Mouse (Mus musculus) right cerebral cortex, postnatal 10 days (tissue): ENCODE data around the gene Hemk1.
"Not testable (repeated sequence)": the region's sequence is repeated elsewhere in the genome, so short reads cannot be mapped to it uniquely, and the experiment has no call there.

Source experiments
- DNase-seq, 2 experiments: peaks; one replicate each; pipeline ENCODE4 v3.0.0; 2021; ENCODE audit warnings: low spot score in 2 of 2

Gene Hemk1

DNA sequence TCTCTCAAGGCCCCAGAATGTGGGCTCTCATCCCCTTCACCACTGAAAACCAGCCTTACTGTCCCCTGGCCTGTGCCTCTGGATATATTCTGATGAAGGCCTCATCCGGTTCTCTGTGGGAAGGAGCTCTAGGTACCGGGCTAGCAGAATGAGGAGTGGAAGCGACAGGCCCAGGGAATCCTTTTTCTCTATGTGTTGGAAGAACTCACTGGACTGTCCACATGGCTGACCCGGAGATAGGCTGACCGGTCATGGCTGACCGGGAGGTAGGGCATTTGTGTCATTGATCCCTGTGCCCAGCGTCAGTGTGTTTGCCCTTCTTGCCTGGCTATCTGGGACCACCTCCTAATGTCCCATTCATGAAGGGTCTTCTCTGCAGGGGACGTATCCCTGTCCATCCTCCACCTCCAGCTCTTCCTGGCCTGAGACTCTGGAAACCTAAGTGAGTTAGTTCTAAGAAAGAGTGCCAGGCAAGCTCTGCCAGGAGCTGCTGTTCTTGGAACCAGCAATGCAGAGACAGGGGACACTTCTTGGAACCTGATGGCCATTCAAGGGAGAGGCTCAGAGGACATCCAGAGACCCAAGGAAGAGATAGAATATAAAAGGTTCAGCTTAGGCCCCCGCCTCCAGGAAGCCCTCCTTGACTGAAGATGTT is 29.7 kb downstream of the Hemk1 start:
- no peak for DNase-seq

DNA sequence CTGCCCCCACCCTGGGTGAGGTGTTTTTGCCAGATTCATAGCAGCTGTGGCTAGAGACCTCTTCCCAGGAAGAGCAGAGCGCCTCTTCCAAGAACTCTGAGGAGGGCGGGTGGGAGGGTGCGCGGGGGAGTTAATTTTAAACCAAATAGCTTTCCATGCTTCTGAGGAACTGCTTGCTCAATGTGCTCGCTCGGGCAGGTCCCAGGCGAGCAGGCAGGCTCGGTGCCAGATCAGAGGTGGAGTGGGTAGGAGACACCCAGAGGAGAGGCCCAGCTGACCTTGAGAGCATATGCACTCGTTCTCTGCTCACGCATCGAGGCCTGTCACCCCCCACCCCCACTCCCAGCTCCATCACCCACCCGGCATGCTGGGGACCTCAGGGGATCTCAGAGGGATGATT is 30.3 kb downstream of the Hemk1 start:
- DNase-seq, result peak in 1 of 2 experiments; percentile 46

- DNase-seq, result no peak
Observed at GRCm38 (mm10) chr9:107307099-107307872, 30.9 kb downstream of the Hemk1 start.

DNA sequence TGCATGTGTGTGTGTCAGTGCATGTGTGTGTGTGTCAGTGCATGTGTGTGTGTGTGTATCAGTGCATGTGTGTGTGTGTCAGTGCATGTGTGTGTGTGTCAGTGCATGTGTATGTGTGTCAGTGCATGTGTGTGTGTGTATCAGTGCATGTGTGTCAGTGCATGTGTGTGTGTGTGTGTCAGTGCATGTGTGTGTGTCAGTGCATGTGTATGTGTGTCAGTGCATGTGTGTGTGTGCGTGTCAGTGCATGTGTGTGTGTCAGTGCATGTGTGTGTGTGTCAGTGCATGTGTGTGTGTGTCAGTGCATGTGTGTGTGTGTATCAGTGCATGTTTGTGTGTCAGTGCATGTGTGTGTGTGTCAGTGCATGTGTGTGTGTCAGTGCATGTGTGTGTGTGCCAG is 31.5 kb downstream of the Hemk1 start:
- not testable (repeated sequence) for DNase-seq

DNA sequence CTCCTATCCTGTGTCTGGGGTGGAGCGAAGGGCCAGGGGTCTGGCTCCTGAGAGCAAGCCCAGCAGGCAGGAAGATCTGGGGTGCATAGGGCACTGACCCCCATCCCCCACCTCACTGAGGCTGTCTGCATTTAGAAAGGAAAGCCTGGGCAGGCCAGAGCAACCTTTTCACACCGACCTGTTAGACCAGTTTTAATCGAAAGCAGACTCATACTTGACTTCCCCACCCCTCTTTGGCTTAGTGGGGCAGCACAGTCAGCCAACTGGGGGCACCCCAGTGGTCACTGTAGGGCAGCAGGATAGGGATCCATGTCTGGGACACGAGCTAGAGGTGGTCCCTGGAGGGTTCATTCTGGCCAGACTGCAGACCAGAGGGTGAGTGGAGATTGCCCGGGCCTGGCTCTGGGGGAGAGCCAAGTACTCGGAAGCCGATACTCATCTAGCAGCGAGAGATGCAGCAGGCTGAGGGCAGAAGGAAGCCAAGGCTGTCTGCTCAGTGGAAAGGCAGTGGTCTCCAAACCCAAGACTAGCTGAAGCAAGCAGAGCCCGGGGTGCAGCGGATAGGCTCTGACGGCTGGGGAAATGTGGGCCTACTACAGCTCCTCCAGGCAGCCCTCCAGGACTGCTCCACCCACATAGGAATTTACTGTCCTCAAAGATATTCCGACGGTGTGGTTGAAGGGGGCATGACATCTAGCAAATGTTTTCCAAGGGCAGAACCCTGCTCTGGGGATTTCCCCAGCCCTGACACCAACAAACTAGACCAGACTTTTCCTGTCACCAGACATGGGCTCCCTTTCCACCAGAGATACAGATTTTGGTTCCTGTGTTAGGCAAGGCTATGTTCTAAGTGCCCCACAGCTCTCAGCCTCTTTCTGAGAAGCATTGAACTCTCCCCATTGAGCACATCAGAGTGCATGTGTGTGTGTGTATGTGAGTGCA is 32.3 kb downstream of the Hemk1 start:
- DNase-seq, result no peak

DNA sequence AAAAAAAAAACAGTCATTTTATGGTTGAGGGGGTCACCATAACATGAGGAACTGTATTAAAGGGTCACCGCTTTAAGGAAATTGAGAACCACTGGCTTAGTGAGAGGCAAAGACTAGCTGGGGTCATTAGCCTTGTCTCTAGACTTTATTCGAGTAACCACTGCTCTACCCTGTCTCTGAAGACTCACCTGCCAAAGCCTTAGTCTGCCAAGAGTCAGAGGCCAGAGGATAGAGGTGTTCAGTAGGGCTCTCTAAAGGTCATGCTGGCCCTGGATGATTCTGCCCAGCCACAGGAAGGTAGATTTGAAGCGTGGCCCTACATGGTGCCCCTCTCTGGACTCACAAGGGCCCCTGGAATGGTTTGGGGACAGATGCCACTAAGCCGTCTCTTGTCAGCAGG is 33.1 kb downstream of the Hemk1 start:
- no peak for DNase-seq

DNA sequence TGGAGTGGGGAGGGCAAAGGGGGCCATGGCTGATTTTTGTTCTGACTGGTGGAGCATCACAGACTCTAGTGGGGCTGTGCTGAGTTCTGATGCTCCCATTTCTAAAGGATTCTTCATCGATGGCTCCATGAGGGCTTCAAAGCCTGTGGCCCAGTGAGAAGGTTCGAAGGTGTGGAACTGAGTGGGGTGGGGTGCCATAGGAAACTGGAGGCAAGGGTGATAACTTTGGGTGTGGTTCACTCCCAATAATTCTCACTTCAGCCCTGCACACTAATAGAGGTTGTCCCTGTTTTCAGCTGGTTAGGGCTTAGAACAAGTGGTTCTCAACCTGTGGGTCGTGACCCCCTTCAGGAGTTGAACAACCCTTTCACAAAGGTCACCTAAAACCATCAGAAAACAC is 33.8 kb downstream of the Hemk1 start:
- DNase-seq, result no peak

GRCm38 (mm10) chr9:107303900-107304299 is 34.2 kb downstream of the Hemk1 start:
- no peak for DNase-seq

DNA sequence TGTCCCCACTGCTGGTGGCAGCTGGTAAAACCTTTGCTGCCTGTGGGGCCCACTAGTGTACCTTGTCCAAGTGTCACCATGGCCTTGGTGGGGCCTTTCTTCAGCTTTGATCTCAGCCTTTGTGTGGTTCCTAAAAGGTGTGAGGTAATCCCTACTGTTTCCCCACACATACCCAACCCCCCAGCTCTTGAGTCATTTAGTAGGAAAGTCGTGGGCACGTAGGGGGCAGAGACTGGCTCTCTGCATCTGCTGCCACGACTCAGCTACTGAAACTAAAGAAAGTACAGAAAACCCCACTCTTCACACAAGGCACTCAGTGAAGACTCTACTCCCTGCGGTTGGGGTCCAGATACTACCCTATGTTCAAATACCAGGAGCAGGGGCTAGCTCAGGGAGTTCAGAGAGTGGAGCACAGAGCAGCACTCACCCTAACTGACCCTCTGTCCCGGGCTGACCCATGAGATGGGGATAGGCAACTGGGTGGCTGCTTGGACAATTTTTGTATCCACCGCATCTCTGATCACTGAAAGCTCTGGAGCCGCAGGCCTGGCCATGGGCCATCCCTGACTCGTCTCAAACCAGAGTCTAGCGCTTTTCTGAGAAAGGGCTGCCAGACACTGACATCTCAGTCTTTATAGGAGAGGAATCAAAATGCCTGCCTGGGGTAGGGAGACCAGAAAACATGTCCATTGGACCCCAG is 34.9 kb downstream of the Hemk1 start:
- no peak for DNase-seq

DNA sequence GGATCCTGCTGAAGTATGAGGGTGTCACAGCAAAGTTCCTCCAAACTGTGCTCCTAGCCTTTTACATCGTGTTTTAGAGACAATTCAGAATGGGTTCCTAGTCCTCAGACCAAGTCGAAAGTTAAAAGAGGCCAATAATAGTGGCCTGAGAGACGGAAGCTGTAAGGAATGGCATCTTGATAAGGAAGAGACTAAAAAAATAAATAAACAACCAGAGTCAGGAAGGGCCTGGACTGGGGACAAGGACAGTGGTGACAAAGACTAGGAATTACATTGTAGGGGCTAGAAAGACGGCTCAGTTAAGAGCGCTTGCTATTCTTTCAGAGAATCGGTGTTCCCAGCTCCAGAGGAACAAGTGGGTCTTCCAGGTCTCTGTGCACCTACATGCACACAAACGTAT is 35.6 kb downstream of the Hemk1 start:
- DNase-seq, result no peak

DNA sequence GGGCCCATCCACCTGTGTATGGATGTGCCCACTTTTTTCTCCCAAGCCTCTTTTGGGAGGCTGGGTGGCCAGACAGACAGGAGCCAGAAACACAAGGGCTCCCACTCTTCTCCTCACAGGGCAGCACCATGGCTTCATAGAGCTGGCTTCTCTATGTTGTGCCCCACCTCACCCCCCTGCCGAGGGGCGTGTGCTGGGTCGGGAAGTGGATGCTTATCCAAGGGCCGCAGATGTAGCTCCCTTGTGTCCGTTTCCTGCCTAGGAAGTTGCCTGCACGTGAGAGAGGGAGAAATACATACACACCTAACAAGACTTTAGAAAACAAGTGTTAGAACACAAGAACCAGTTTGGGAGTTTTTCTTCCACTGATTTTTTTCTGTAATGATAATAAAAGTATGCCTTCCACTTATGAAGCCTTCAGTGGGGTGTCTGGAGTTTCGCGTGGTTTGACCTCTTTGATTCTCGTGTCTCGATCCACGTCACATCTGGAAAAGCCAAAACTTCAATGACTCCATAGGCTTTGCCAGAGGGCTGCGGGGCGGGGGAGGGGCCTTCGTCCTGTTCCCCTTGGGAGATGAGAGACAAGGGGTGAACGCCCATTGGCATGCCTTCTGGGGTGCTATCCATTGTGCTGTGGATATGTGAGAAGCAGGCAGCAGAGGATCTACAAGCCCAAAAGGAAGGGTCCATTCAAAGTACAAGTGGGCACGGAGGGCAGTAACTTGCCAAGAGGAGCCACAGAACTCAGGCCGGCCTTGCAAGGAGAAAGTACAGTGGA is 36.4 kb downstream of the Hemk1 start:
- DNase-seq, result no peak

DNA sequence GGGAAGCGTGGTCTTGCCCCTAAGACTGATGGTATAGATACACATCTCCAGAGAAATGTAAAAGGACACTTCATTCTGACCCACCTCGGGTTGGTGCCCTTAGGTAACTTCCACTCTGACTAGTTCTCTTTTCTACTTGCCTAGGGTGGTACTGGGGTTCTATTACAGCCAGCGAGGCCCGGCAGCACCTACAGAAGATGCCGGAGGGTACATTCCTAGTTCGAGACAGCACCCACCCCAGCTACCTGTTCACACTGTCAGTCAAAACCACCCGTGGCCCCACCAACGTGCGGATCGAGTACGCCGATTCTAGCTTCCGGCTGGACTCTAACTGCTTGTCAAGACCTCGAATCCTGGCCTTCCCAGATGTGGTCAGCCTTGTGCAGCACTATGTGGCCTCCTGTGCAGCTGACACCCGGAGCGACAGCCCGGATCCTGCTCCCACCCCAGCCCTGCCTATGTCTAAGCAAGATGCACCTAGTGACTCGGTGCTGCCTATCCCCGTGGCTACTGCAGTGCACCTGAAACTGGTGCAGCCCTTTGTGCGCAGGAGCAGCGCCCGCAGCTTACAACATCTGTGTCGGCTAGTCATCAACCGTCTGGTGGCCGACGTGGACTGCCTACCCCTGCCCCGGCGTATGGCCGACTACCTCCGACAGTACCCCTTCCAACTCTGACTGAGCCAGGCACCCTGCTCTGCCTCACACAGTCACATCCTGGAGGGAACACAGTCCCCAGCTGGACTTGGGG is 37.8 kb downstream of the Hemk1 start:
- DNase-seq, result no peak

DNA sequence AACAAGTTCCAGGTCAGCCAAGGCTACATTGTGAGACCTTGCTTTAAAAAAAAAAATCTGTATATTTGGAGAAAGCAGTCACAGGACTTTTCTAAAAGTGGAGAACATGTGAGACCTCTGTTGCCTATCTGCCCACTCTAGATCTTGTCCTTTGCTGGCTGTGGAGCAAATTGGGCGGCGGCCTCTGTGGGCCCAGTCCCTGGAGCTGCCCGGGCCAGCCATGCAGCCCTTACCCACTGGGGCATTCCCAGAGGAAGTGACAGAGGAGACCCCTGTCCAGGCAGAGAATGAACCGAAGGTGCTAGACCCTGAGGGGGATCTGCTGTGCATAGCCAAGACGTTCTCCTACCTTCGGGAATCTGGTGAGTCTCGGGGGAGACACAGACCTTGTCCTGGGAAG is 38.4 kb downstream of the Hemk1 start:
- no peak for DNase-seq

GRCm38 (mm10) chr9:107298876-107299275 is 39.3 kb downstream of the Hemk1 start:
- DNase-seq, result no peak

DNA sequence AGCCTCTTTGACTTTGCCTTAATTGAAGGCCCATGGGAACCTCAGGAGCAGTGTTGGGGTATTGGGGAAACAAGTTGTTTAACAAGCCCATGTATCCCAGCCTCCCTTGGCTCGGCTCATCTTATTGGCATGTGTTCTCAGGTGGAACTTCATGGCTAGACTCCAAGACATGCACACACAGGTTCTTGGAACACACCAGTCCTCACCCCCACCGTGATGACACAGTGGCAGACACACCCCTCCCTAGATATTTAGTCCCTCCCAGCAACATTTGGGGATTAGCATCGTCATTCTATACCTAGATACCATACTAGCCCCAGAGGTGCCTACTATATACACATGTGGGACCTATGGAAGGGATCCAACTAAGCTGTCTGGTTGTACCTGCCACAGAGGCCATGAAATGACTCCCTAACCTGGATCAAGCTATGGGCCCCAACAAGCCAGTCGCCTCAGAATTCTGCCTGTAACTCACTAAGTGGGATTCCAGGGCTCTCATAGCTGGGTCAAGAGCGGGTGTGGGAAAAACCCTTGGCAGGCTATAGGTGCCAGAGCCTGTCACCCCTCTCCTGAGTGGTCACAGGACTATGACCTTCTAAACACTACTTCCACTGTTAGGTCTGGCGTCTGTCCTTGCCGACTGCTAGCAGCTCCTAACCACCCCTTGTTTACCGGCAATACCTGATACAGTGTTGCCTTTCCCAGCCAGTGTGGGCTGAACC is 39.9 kb downstream of the Hemk1 start:
- no peak for DNase-seq

DNA sequence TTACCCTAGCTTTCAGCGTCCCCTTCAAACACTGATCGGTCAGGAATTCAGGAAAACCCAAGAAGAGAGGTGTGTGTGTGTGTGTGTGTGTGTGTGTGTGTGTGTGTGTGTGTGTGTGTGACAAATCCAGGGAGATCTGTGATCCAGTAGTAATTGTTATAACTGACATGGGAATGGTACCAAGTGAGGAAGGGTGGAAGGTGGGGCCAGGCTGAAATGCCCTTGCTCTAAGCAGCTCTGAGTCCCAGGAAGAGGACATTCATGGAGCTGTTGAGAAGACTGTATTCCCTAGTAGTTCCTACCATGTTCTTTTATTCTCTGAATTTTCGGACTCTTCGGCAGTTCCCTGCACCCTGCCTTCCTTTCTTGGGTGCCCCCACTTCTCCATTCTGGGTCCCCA is 40.5 kb downstream of the Hemk1 start:
- no peak for DNase-seq

DNA sequence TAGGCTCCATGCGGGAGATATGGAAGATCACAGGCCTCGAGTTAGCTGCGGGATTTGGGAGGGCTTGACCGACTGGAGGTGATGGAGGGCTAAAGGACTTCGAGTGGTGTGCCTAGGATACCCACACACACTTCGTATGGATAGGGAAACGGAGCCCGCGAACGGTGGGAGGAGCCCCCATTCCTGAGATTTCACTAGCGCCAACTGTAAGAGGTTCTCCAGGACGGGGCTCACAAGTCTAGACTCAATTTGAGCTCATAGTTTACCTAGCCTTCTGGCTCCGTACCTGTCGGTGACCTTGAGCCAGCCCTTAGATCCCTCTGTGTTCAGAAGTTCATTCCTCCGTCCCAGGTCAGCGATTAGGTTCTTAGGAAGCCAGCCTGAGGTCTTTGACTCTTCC is 41.1 kb downstream of the Hemk1 start:
- DNase-seq, result no peak

DNA sequence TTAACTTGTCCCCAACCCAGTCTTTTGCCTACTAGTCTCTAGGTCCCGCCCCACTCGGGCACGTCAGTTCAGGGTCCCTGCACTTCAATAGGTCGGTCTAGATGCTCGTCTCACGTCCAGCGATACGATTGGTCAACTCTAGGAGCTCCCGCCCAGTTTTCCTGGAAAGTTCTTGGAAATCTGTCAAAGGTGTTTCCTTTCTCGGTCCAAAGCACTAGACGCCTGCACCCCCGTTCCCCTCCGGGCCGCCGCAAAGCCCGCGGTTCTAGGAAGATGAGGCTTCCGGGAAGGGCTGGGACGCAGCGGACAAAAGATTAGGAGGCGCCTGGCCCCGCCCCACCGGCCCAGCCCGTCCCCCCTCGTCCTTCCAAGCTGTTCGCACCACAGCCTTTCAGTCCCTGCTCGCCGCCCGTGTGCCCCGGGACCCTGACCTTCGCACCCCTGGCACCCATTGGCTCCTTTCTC is 41.6 kb downstream of the Hemk1 start:
- DNase-seq, result peak; percentile 95

DNA sequence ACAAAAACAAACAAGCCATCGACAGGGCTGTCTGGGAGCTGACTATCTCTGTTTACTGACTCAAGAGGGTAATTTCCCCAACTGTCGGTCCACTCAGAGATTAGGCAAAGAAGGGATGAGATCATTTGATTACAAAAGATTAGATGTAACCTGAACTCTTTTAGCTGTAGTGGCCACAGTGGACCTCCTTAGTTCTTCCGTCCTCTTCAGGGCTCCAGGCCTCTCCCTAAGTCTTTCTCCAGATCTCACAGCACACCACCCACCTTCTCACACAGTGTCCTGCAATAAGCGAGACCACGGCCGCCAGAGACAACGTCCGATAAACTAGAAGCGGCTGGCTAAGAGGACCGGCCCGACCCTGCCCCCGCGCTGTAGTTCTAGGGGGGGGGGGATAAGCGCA is 42.1 kb downstream of the Hemk1 start:
- no peak for DNase-seq

- DNase-seq, result no peak
Observed at GRCm38 (mm10) chr9:107296016-107296040, 42.3 kb downstream of the Hemk1 start, which contains the start of gene Cish. TSS of gene Cish (plus strand) at chr9:107296026.
